Mouse (Mus musculus) forebrain, embryonic 11.5 days (tissue): ENCODE measurements around the gene Lap3. TPM values are rescaled to one million over a fixed set of nuclear protein-coding genes. Genes with fewer than 3 reads are reported as not detected.

ENCODE experiments used
- polyA plus RNA-seq: library from polyadenylated mRNA; unstranded; fragments of >200 nt; fragmentation: Nextera tagmentation; extraction: Ambion mirVana; gene quantifications from 2 replicates; pipeline ENCODE4 v1.2.1, GENCODE M21; 2014

The Lap3 gene
- polyA plus RNA-seq, 1 experiment from 2014 or later = 85.0 TPM

Other genes with a start within 250 kb of the Lap3 start
- 97.3 and 102 TPM in 2 replicates for gene Qdpr, start 43.1 kb upstream of the Lap3 start, polyA plus RNA-seq
- 0.39 TPM in 1 of 2 replicates, not detected in the other for gene Clrn2, start 39.6 kb upstream of the Lap3 start, polyA plus RNA-seq
- 266 and 285 TPM in 2 replicates for gene Med28, start 26.9 kb downstream of the Lap3 start, polyA plus RNA-seq
- 2.8 and 3.2 TPM in 2 replicates for gene Fam184b, start 146.2 kb downstream of the Lap3 start, polyA plus RNA-seq
- 86.3 and 101 TPM in 2 replicates for gene Ncapg, start 176.5 kb downstream of the Lap3 start, polyA plus RNA-seq